Mouse (Mus musculus): ENCODE results near the gene Spag7.

The Spag7 gene

DNA sequence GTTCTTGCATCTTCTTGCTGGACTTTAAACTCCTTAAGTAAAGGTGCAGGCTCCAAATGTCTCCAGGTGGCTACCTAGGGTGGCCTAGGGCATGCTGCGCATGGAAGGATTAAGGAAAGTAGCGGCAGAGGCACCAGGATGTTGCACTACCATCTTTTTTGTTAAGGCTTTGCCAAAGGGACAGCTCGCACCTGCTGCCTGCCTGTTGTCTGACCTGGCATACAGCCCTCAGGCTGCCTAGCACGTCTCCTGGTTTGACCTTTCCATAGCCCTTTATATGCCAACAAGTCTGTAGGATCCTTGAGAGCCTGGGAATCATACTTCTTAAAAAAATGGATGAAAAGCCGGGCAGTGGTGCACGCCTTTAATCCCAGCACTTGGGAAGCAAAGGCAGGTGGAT is 26.2 kb downstream of the Spag7 start:
- no peak for DNase-seq (ENCODE audit: low read depth, low spot score)

DNA sequence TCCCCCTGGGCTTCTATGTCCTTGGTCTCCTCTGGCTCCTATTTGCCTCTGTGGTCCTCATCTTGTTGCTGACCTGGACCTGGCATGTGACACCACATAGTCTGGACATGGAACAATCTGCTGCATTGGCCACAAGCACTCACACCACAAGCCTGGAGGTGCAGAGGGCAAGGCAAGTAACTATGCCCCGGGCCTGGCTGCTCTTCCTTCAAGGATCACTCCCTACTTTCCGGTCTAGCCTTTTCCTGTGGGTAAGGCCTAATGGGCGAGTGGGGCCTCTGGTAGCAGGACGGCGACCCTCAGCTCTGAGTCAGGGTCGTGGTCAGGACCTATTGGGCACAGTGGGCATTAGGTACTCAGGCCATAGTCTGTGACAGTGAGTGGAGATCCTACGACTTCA is 28.0 kb downstream of the Spag7 start:
- DNase-seq (ENCODE audit: low read depth, low spot score): no peak

GRCm38 (mm10) chr11:70639976-70640375 is 29.2 kb downstream of the Spag7 start:
- DNase-seq (ENCODE audit: low read depth, low spot score): no peak

GRCm38 (mm10) chr11:70638714-70639278 is 30.4 kb downstream of the Spag7 start, which contains the start of gene Gp1ba:
Gp1ba (plus strand) TSS chr11:70639122.
- no peak for DNase-seq (ENCODE audit: low read depth, low spot score)

DNA sequence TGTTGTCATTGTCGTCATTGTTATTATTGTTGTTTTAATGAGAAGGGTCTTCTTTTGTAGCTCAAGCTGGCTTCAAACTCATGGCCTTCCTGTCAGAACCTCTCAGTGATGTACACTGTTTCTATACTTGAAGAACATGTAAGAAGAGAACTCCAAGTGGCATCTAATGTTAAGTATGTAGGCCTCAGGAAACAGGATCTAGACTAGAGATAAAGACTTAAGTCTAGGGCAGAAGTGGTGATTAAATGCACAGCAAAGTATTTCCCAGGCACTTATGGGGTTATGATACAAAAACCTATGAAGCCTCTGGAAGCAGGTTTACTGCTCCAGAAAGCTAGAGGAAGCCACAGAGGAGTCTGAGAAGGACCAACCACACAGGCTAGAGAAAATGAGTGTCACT is 30.9 kb downstream of the Spag7 start:
- DNase-seq (ENCODE audit: low read depth, low spot score): no peak

DNA sequence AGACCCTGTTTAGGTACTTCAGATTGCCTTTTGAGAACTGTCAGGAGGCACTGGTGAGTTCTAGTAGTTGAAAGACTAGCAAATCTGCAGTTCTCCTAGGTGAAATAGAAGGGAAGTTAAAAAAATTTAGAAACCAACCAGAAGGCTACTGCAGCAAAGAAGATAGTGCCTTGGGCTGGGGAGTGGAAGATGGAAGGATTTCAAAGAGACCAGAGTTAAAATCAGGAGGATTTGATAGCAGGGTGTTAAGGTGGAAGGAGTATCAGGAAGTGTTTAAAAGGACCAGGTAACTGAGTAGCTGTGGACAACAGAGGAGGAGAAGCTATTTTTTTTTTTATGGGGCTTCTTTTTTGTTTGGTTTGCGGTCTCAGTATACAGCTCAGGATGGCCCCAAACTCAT is 31.5 kb downstream of the Spag7 start:
- DNase-seq (ENCODE audit: low read depth, low spot score): no peak

GRCm38 (mm10) chr11:70635601-70636000 is 33.6 kb downstream of the Spag7 start:
- DNase-seq (ENCODE audit: low read depth, low spot score): no peak

DNA sequence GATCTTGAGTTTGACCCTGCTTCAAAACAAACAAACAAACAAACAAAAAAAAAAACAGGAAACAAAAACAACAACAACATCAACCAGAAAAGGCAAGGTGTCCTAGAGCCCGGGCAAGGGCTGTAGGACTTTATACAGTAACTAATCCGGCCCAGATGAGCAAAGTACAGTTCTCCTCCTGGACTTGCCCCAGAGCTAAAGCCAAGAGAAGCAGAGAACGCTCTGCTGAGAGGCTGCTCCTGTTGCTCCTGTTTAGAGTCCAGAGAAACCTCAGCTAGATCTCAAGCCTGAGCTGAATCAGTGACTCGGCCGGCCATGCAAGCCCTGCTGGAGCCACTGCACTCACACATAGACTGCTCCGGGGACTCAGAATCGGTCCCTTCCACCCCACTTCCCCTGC is 39.1 kb downstream of the Spag7 start:
- DNase-seq (ENCODE audit: low read depth, low spot score): no peak

GRCm38 (mm10) chr11:70629557-70629956 is 39.7 kb downstream of the Spag7 start:
- DNase-seq (ENCODE audit: low read depth, low spot score): no peak

DNA sequence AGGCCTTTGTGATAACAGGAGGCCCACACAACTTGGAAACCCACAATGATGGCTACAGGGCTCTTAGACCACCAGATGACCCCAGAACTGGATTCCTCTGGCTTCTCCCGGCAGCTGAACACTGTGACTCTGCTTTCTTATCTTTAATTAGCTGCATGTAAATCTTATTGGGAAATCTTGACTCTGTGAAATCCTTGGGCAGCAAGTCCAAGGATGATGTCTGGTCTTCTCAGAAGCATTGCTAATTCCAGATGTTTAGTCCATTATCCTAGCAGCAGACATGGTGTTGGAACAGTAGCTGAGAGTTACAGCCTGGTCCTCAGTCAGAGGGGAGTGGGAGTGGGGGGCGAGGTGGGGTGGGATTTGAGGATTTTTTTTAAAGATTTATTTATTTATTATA is 40.8 kb downstream of the Spag7 start:
- DNase-seq (ENCODE audit: low read depth, low spot score): no peak

GRCm38 (mm10) chr11:70626877-70627276 is 42.3 kb downstream of the Spag7 start:
- no peak for DNase-seq (ENCODE audit: low read depth, low spot score)

DNA sequence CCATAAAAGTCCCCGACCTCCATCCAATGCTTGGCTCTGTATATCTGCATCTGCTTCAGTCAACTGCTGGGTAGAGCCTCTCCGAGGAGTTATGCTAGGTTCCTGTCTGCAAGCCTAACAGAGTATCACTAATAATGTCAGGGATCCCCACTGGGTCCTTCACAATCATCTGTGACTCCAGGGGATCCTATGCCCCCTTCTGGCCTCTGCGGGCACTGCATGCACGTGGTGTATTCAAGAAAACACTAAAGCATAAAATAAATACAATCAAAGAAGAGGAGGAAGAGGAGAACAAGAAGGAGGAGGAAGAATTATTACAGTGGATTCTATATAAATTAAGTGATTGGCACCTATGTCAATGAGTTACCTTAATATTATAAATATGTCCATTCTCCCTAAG is 43.7 kb downstream of the Spag7 start:
- no peak for DNase-seq (ENCODE audit: low read depth, low spot score)

DNA sequence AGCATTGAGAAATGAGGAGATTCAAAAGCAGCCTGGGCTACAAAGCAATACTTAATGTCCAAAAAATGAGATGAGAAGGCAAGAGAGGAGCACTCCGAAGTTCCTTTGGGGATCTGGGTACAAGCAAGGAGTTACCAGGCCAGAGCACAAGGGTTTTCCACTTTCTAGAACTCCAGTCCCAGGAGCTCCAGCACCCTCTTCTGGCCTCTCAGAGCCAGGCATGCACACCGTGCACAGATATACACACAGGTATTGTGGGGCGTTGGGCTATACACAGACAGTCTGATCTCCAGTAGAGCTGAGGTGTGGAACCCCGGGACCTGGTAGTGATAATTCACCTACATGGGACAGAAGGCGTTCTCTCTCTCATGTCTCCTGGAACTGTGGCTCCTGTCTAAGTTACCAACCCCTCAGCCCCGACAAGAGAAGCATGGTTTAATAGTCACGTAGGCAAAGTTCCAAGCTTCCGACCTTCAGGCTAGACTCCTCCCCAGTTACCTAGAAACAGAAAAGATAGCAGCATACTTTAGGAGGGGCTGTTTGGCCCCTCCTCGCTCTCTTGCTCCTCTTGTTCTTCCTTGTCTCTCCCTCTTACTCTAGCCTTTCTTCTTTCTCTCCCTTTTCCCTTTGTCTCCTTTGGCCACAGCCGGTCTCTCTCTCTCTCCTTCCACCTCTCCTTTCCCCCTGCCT is 46.0 kb downstream of the Spag7 start:
- DNase-seq (ENCODE audit: low read depth, low spot score): no peak

DNA sequence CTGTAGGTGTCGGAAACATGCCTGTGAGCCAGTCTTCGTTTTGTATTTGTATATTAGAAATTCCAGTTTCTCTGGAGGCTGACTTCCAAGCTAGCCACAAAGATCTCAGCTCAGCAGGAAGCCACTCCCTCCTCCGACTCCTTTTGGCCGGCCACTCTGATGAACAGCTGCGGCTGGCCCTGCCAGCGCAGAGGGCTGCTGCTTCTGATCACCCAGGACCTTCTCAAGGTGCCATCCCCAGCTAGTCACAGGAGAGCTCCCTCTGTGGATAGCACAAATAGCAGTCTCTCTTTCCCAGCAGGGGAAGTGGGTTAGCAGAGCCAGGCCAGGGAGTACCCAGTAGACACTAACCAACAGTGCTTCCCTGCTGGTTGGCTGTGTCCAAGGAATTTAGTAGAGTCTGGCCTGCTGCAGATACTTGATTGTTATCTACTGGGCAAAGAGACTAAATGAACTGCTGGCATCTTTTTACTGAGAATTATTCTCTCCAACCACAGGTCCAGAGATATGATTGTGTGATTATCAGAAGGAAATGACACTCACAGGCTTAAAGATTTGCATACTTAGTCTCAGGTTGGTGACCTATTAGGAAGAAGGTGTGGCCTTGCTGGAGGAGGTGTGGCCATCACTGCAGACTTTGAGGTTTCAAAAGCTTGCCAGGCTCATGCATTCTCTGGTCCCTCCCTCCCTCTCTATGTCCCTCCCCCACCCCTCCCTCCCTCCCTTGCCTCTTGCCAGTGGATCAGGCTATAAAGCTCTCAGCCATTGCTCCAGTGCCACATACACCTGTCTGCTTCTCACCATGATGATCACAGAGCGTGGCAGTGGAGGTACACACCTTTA is 47.0 kb downstream of the Spag7 start:
- peak; percentile 46 for DNase-seq (ENCODE audit: low read depth, low spot score)

- no peak for DNase-seq (ENCODE audit: low read depth, low spot score)
These were observed 50.1 kb downstream of the Spag7 start, which contains the start of gene Chrne for GRCm38 (mm10) chr11:70619101-70619500. Chrne (minus strand) TSS chr11:70619216.

- no peak for DNase-seq (ENCODE audit: low read depth, low spot score)
These were observed 53.6 kb downstream of the Spag7 start, which contains the start of gene 4930544D05Rik for GRCm38 (mm10) chr11:70615516-70616093. 4930544D05Rik (plus strand) TSS chr11:70615848.

DNA sequence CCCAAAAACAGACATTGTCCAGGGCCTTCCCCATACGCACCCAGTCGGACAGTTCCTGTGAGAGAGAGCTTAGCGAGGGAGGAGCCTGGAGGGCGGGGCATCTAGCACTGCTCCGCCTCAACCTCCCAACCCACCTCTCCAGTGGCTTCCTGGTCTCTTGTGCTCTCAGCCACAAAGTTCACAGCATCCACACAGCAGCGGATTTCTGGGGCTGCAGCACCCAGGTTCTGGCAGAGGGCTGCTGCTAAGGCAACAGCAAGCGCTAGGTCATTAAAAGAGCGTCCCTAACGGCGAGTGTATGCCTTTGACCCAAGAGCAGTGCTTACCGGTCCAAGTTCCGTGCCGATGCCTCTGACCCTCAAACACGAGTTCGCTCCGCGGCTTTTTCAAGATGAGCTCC is 54.1 kb downstream of the Spag7 start:
- DNase-seq (ENCODE audit: low read depth, low spot score): no peak
